Mouse (Mus musculus): Measurements from ENCODE around the gene Lsm12. TPM values are rescaled to one million over a fixed set of nuclear protein-coding genes. Genes with fewer than 3 reads are reported as not detected.

The Lsm12 gene
- 145 and 155 TPM in 2 replicates for polyA plus RNA-seq (2016; fragmentation: Nextera tagmentation; extraction: Ambion mirVana)

DNA sequence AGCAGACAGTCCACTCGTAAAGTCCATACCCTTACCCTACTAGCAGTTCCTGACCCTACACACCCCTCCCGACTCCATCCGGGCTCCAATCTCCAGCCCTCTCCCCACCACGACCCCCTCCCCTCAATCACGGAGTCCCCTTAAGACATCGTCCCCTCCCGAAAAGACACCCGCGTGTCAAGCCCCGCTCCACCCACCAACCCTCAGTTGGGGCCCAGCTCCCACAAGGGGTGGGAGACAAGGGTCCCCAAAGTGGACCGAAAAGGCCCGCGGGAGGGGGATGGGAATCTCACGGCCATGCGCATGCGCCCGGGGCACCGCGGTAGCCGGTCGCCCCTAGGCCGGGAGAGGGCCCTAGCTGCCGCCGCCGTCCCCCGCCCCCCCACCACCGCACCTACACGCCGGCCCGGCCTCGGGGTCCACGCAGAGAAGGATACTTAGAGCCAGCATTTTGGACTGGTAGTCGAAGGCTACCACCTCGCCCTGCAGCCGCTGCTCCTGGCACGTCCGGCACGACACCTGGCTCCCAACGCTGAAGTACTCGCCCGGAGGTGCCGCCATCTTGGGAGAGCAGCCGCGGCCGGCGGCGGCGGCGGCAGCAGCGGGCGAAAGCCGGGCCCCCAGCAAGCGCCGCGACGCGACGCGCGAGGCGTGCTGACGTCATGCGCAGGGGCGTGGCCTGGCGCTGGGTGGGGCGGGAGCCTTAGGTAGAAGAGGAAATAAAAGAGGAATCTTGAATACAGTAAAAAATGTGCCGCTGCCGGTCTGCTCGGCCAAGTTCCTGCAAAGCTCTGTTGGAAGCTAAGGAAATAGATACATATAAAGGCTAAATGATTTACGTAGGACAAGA is at the start of gene Lsm12:
Lsm12 (minus strand) TSS at position 651 of the 850 bp plus-strand sequence.
- under 1% methylated on average over 70 of the region's 70 CpGs for WGBS
- Histone ChIP-seq H3K4me1 (peaks cover 30% of the 10 kb centered on the region), H3K4me3 (peak within 1 kb of the TSS; percentile 72), H3K9me3 (no peaks in the 10 kb centered on the region), H3K36me3 (replicated peaks) (peaks cover 33% of the 10 kb centered on the region), H3K27me3 (replicated peaks; ENCODE audit: low read depth, poor library complexity, severe bottlenecking) (no peaks in the 10 kb centered on the region), H3K27ac (replicated peaks) (peak within 1 kb of the TSS; percentile 94)
- peak; percentile 96 for DNase-seq (ENCODE audit: low spot score)

DNA sequence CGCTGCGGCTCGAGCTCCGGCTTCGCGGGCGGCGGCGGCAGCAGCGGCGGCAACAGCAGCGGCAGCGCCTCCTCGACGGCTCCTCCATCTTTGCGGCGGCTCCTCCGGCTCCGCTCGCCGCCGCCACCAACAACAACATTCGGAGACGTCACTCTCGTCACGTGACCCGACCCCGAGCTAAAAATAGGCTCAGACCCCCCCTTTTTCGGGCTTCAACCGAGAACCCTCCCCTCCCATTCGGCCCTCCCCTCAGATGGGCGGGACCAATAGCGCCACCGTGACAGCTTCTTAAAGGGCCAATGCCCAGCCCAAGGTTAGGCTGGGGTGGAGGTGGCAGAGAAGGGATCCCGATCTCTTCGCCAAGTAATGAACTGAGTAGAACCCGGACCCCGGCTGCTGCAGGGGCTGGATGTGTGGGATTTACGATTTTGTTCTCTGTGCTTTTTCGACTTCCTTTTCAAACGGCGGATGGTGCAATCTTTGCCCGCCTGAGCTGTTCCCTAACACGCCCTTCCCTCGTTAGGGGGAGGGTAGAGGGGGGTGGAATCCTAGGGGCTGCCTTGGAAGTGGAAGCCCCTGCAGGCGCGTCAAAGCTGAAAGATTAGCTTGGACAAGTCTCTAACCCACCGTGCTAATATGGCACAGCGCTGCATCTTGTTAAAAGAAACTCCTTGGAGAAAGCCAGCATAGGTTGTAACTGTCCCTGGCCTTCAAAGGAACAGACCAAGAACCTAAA is 45.1 kb upstream of the Lsm12 start, which contains the start of gene Hdac5:
Hdac5 (minus strand) TSS at position 161 of the 736 bp plus-strand sequence.
- Histone ChIP-seq H3K4me1 (peaks cover 55% of the 10 kb centered on the region), H3K27me3 (replicated peaks; ENCODE audit: low read depth, poor library complexity, severe bottlenecking) (peaks cover 40% of the 10 kb centered on the region), H3K27ac (replicated peaks) (peak within 1 kb of the TSS; percentile 92), H3K9me3 (no peaks in the 10 kb centered on the region), H3K4me3 (peak within 1 kb of the TSS; percentile 91), H3K36me3 (replicated peaks) (no peaks in the 10 kb centered on the region)
- WGBS, result under 1% methylated on average over 49 of the region's 49 CpGs
- peak; percentile 97 for DNase-seq (ENCODE audit: low spot score)

DNA sequence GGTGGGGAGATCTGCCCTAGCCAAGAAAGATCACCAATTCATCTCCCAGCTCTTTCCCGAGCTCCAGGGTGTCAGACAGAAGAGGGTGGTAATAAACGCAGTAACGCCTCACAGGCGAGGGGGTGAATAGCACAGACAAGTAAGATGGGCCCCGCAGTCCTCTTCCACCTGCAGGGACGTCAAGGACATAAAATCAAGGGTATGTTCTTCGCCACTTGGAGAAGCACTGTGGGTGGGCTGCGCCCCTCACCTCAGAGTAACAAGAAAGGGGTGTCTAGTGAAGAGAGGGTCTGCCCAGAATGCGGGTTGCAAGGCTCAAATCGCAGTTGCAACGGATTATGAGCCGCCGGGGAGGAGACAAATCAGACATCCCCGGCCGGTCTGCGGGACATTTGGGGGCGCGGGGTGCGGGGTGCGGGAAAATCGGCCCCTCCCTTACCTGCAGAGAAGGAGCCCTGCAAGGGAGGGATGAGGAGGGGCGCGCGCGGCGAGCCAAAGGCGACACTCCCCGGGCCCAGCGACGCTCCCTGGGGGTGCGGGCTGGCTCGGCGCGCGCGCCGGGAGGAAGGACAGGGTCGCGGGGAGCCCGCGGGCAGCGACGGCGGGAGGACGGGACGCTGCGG is 44.3 kb upstream of the Lsm12 start:
- peaks cover 47% of the 10 kb centered on the region for H3K27me3 ChIP-seq (replicated peaks; ENCODE audit: low read depth, poor library complexity, severe bottlenecking)
- WGBS, result under 1% methylated on average over 47 of the region's 47 CpGs
- peak overlapping the region; percentile 91 for H3K4me3 ChIP-seq
- H3K36me3 ChIP-seq (replicated peaks), result 0 out of 2 replicates have a peak, but pooled peaks cover 3% of the 10 kb centered on the region
- H3K27ac ChIP-seq (replicated peaks), result peak overlapping the region; percentile 92
- peaks cover 62% of the 10 kb centered on the region for H3K4me1 ChIP-seq
- H3K9me3 ChIP-seq, result no peaks in the 10 kb centered on the region
- peak; percentile 49 for DNase-seq (ENCODE audit: low spot score)

DNA sequence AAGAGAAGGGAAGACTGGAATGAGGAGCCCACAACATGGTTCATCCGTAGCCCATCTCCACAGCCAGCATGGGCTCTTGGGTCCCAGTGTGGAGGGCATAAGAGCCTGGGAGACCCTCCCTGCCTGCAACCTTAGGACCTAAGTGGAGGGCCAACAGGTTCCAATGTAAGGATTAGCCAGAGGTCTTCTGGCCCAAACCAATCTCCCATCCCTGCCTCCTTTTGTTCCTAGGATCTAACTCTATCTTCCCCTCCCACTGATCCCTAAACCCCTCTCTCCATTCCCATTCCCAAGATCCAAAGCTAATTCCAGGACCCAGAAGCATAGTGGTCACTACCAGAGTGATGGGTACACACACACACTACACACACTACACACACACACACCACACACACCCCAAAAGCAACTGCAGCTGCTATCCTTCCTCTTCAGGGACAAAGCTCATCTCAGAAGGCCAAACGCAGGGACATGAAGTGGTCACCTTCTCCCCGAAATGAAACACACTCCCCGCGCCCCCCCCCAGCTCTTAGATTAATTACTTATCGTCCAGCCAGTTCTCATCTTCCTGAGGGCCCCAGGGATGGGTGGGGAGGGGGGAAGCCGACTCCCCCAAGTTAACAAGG is 43.7 kb upstream of the Lsm12 start:
- Histone ChIP-seq H3K27ac (replicated peaks) (peak overlapping the region; percentile 92), H3K27me3 (replicated peaks; ENCODE audit: low read depth, poor library complexity, severe bottlenecking) (peaks cover 54% of the 10 kb centered on the region), H3K4me1 (peaks cover 69% of the 10 kb centered on the region), H3K9me3 (no peaks in the 10 kb centered on the region), H3K36me3 (replicated peaks) (peaks cover 6% of the 10 kb centered on the region; the same call in 1 of the 2 replicates), H3K4me3 (peak overlapping the region; percentile 91)
- DNase-seq (ENCODE audit: low spot score), result no peak
- WGBS, result 15% methylated on average over 7 of the region's 7 CpGs

DNA sequence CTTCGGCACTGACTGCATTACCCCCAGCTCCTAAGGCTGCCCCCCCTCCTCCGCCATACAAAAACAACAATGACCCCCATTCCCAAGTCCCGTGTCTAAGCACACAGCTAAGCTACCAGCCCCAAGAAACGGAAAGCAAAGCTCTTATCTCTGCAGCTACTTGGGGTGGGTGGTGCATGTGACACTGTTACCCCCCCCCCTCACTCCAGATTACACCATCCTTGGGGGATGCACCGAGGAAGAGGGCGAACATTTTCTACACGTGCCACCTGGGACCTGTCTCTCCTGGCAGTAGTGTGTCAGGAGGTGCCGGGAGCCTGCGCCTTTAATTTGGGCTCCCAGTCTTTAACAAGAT is 43.1 kb upstream of the Lsm12 start:
- Histone ChIP-seq H3K4me3 (peak overlapping the region; percentile 91), H3K36me3 (replicated peaks) (peaks cover 6% of the 10 kb centered on the region; the same call in 1 of the 2 replicates), H3K4me1 (peaks cover 75% of the 10 kb centered on the region), H3K27me3 (replicated peaks; ENCODE audit: low read depth, poor library complexity, severe bottlenecking) (peaks cover 58% of the 10 kb centered on the region), H3K27ac (replicated peaks) (peak overlapping the region; percentile 92), H3K9me3 (no peaks in the 10 kb centered on the region)
- DNase-seq (ENCODE audit: low spot score), result no peak
- 35% methylated on average over 9 of the region's 9 CpGs for WGBS

DNA sequence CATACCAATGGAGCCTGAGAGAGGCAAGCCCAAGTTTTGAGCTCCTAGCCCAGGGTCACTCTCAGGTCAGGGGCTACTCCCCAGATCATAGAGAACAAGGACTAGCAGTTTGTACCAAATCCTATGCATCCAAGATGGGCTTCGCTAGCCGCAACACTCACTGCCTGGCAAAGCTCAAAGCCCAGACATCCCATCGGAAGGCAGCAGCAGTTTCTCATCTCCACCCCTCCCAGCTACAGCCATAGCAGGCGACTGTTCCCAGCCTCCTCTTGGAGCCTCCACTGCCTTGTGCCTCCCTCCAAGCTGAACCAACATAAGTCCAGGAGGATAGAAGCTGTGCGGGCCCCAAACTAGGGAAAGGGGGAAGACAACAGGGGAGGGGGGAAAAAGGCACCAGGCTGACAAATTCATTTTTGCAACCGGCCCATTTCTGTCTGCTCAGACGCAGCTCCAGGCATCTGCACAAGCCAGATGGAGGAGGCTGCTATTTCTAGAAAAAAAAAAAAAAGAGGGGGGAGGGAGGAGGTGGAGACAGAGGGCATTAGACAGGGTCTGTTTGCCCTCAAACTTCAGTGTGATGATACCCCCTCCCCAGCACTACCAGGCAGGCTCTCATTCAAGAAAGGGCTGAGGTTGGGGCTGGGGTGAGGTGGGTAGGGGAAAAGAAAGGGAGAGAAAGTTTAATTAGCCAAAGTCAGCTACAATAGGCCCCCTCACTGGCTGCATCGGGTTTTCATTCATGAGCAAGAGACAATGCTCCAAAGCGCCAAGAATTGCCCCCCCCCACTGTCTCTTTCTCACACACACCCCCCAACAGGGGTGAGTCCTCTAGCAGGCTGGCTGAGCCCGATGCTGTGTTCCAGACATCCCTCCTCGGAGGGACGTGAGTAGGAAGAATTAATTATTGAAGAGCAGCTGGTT is 42.4 kb upstream of the Lsm12 start:
- H3K4me1 ChIP-seq, result peaks cover 79% of the 10 kb centered on the region
- 19% methylated on average over 12 of the region's 12 CpGs for WGBS
- H3K36me3 ChIP-seq (replicated peaks), result peaks cover 6% of the 10 kb centered on the region; the same call in 1 of the 2 replicates
- no peak for DNase-seq (ENCODE audit: low spot score)
- H3K9me3 ChIP-seq, result no peaks in the 10 kb centered on the region
- peak overlapping the region; percentile 92 for H3K27ac ChIP-seq (replicated peaks)
- H3K4me3 ChIP-seq, result peak overlapping the region; percentile 91
- H3K27me3 ChIP-seq (replicated peaks; ENCODE audit: low read depth, poor library complexity, severe bottlenecking), result peaks cover 58% of the 10 kb centered on the region

DNA sequence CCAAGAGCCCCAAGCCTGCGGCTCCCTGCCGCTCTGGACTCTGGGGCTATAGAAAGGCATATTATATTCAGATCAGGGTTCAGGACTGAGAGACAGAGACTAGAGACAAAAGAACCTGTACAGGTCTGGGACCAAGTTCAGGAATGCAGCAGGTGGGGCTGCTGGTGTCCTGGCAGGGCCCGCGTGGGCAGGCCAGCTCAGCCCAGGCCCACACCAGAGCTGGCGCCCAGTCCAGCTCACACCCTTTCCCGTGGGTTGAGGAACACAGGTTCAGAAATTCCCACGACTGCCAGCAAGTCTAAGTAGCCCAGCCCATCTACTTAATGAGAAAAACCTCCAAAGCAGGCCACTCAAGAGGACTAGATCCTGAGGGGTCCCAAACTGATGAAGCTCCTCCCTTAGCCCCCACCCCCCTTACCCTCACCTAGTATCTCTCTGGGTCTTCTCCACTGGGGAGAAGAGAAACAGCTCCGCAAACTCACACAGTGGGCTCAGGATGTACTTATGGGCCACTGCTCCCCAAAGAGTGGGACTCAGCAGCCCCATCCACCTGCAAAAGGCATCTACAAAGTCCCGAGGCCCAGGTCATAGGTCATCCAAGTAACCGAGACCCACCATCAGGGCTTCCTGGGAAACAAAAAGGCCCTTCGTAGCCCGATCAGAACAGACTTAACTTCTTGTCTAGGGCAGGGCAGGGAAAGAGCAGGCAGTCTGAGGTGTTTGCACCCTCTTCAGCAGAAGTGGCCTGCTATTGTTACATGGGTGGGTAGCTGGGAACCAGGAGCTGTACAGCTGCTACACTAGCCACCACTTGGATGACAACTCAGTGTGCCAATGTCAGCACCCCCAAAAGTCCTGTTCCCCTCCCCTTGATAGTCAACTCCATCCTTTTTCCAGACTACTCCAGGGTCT is 41.2 kb upstream of the Lsm12 start:
- WGBS, result 66% methylated on average over 12 of the region's 12 CpGs
- Histone ChIP-seq H3K36me3 (replicated peaks) (peaks cover 13% of the 10 kb centered on the region), H3K4me1 (peaks cover 87% of the 10 kb centered on the region), H3K27me3 (replicated peaks; ENCODE audit: low read depth, poor library complexity, severe bottlenecking) (peaks cover 58% of the 10 kb centered on the region), H3K4me3 (peak overlapping the region; percentile 14; the same call in 1 of the 2 replicates), H3K9me3 (no peaks in the 10 kb centered on the region), H3K27ac (replicated peaks) (no peak overlapping the region)
- DNase-seq (ENCODE audit: low spot score), result no peak

DNA sequence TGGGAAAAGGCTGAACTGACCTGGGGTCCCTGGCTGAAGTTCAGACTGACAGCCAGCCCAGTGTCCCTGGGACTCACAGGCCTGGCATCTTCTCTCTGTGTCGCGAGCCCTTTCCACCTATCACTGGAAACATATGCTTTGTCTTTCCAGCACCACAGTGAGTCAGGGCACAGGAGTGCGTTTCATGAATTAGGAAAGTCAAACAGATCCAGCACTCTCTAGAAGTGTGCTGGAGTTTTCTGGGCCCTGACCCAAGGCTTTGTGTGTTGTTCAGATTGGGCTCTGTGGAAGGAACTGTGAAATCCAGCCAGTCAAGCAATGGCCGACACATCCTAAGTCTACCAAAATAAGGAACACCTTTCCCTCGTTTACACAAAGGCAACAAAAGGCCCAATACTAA is 40.1 kb upstream of the Lsm12 start:
- Histone ChIP-seq H3K4me1 (peaks cover 86% of the 10 kb centered on the region), H3K27ac (replicated peaks) (peak overlapping the region; percentile 26; the same call in 1 of the 2 replicates), H3K9me3 (no peaks in the 10 kb centered on the region), H3K36me3 (replicated peaks) (peaks cover 23% of the 10 kb centered on the region), H3K27me3 (replicated peaks; ENCODE audit: low read depth, poor library complexity, severe bottlenecking) (peaks cover 58% of the 10 kb centered on the region), H3K4me3 (peak overlapping the region; percentile 45)
- DNase-seq (ENCODE audit: low spot score), result no peak
- WGBS, result 74% methylated on average over 5 of the region's 5 CpGs

DNA sequence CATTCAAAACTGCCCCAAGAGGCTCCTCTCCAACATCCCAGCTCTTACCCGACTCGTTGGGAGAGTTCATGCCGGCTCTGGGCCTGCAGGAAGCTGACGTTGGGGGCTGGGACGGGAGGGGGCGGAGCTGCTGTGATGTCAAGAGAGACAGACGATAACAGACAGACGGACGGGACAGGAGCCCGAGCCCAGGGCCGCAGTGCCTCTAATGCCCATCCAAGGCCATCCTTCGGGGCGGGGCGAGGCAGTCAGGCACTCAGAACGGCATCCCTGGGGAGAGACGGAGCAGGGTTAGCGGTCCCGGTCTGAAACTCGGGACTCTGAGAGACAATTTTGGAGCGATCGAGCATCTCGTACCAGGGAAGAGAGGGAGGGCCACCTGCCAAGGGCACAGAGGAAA is 39.6 kb upstream of the Lsm12 start:
- Histone ChIP-seq H3K4me1 (peaks cover 88% of the 10 kb centered on the region), H3K36me3 (replicated peaks) (peaks cover 29% of the 10 kb centered on the region), H3K4me3 (peak overlapping the region; percentile 45), H3K27me3 (replicated peaks; ENCODE audit: low read depth, poor library complexity, severe bottlenecking) (peaks cover 58% of the 10 kb centered on the region), H3K9me3 (no peaks in the 10 kb centered on the region), H3K27ac (replicated peaks) (peak overlapping the region; percentile 26)
- peak; percentile 42 for DNase-seq (ENCODE audit: low spot score)
- 5% methylated on average over 22 of the region's 22 CpGs for WGBS

DNA sequence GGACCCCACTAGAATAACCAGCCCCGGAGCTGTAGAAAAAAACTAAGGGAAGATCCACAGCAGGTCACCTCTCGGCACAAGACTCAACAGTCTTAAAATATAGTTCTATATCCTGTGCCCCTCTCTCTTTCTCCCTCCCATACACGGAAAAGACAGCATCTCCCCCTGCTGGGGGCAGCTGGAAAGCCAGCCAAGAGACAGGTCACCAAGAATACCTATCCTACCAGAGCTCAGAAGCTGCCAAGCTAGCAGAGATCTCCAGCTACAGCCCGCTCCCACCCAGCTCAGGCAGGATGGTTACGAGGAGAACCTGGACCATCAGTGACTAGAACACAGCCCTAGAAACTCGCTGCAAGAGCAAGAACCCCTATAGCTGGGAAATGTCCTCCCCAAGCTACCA is 38.1 kb upstream of the Lsm12 start:
- DNase-seq (ENCODE audit: low spot score), result peak; percentile 76
- 40% methylated on average over 6 of the region's 6 CpGs for WGBS
- Histone ChIP-seq H3K4me3 (no peak overlapping the region), H3K9me3 (no peaks in the 10 kb centered on the region), H3K27me3 (replicated peaks; ENCODE audit: low read depth, poor library complexity, severe bottlenecking) (peaks cover 47% of the 10 kb centered on the region), H3K27ac (replicated peaks) (no peak overlapping the region; the same call in 1 of the 2 replicates), H3K4me1 (peaks cover 88% of the 10 kb centered on the region), H3K36me3 (replicated peaks) (peaks cover 30% of the 10 kb centered on the region)

Measured in embryonic facial prominence, embryonic 10.5 days (tissue).